Mouse (Mus musculus): ENCODE results near the gene Pask.

DNA sequence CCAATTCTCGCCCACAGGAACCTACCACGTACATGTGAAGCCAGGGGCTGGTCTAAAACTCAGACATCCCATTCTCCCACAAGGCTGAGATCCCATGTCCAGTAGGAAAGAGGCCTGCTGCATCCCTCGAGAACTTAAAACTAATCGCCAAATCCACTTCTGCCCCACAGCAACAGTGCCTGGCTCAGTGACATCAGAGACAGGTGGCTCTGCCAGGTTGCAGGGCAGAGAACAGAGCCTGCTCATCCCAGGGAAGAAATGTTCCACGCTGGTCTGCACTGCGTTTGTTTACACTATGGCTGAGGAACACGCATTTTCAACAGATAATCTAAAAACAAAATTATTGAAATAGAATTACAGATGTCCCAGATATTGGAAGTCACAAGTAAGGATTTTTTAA, 66.2 kb downstream of the Pask start:
- TF ChIP-seq FLI1 (IDR thresholded peaks at IDR 0.05; ENCODE audit: low read length) (no peak), GATA1 (IDR thresholded peaks at IDR 0.05; ENCODE audit: borderline replicate concordance, low read length) (no peak)
